Mouse (Mus musculus): ENCODE data around the gene Aga. TPM values are rescaled to one million over a fixed set of nuclear protein-coding genes. Genes with fewer than 3 reads are reported as not detected.

The Aga gene
- 3.2 and 6.1 TPM in 2 replicates for polyA plus RNA-seq (2012; rRNA removed)

DNA sequence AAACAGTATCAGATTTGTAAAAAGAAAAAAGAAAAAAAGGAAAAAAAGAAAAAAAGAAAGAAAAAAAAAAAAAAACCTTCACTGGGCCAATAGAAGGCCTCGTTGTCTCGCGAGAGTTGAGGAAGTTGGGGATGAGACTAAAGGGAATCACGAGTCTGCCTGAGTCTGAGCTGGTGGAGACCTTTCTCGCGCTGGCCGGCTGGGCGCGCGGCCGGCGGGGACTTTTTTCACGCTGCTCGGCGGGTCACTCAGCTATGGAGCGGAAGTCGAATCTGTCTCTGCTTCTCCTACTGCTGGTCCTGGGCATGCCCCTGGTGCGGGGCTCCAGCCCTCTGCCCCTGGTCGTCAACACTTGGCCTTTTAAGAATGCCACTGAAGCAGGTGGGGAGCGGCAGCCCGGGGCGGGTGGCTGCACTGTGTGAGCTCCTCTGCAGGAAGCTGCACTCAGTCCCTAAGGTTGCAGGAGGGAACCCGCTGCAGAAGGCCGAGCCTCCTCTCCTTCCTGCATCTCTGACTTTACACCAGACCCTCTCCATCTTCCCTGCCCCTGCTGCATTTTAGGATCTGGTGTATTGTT lies at the start of gene Aga:
TSS of gene Aga (plus strand) at position 177 of the 577 bp plus-strand sequence.

Other genes starting within 250 kb of the Aga start
- gene Neil3, start 127.3 kb downstream of the Aga start, polyA plus RNA-seq (2012; rRNA removed): 0.88 and 1.1 TPM in 2 replicates